Mouse (Mus musculus) CH12.LX (cell line): Measurements from ENCODE around the gene Cct6b. TPM values are rescaled to one million over a fixed set of nuclear protein-coding genes. Genes with fewer than 3 reads are reported as not detected.

Experiments used
- DNase-seq: peaks from one replicate; pipeline ENCODE4 v3.0.0-alpha.2; 2013; ENCODE audit errors: extremely low read depth
- H3K27ac ChIP-seq: 2 replicates; pipeline ENCODE4 v1.5.1; 2012; ENCODE audit warnings: low read depth, mild to moderate bottlenecking, control low read depth, moderate library complexity; ENCODE audit not compliant: insufficient read depth
- H3K27me3 ChIP-seq: replicated peaks from 2 replicates; pipeline ENCODE3; 2012; ENCODE audit warnings: inconsistent platforms
- H3K36me3 ChIP-seq, 2 experiments: replicated peaks in 1 of 2; 2 replicates each; pipeline versions ENCODE3 to v1.6.1; 2012; ENCODE audit warnings: inconsistent platforms in 1 of 2, low read length in 1 of 2, mild to moderate bottlenecking in 1 of 2, mixed read lengths in 1 of 2, moderate library complexity in 1 of 2; ENCODE audit not compliant: control insufficient read depth in 1 of 2, insufficient read depth in 1 of 2
- H3K4me1 ChIP-seq, 2 experiments: 2 replicates each; pipeline ENCODE4 v1.6.1; 2012; ENCODE audit warnings: inconsistent platforms in 1 of 2, moderate library complexity in 1 of 2; ENCODE audit not compliant: insufficient read depth in 2 of 2, control insufficient read depth in 1 of 2
- H3K4me2 ChIP-seq: 2 replicates; pipeline ENCODE4 v1.6.1; 2012; ENCODE audit warnings: low read depth, mild to moderate bottlenecking, control low read depth; ENCODE audit not compliant: poor library complexity, insufficient read depth, severe bottlenecking
- H3K4me3 ChIP-seq, 3 experiments: fragments of 150-350 bp in 1 of 3; sonication (generic) in 1 of 3; replicated peaks in 1 of 3; 2 replicates each; pipeline versions ENCODE3 to v1.5.1; 2011 to 2012; ENCODE audit warnings: low read depth in 2 of 3, low read length in 2 of 3, mild to moderate bottlenecking in 2 of 3, moderate library complexity in 2 of 3, control low read depth in 1 of 3, improper control_type of control experiment in 1 of 3, inconsistent platforms in 1 of 3, mixed read lengths in 1 of 3; ENCODE audit not compliant: poor library complexity in 1 of 3
- H3K79me2 ChIP-seq: replicated peaks from 2 replicates; pipeline ENCODE4 v1.6.1; 2012; ENCODE audit warnings: mild to moderate bottlenecking, moderate library complexity; ENCODE audit not compliant: control insufficient read depth, poor library complexity, insufficient read depth, severe bottlenecking; ENCODE audit errors: extremely low read depth
- H3K9ac ChIP-seq: 2 replicates; pipeline ENCODE4 v1.6.1; 2012; ENCODE audit warnings: low read depth, mild to moderate bottlenecking, control low read depth, moderate library complexity; ENCODE audit not compliant: insufficient read depth
- H3K9me3 ChIP-seq: replicated peaks from 2 replicates; pipeline ENCODE3; 2012; ENCODE audit warnings: low read length, inconsistent platforms, mixed read lengths
- BHLHE40 ChIP-seq: IDR thresholded peaks from 2 replicates; pipeline ENCODE4 v1.6.1; 2011; ENCODE audit warnings: mild to moderate bottlenecking, low read depth, low read length, improper control_type of control experiment
- CHD1 ChIP-seq: IDR thresholded peaks from 2 replicates; pipeline ENCODE4 v1.6.1; 2012; ENCODE audit warnings: low read depth, low read length, improper control_type of control experiment, inconsistent platforms
- CHD2 ChIP-seq: IDR thresholded peaks from 2 replicates; pipeline ENCODE4 v1.6.1; 2011; ENCODE audit warnings: low read length, improper control_type of control experiment
- CTCF ChIP-seq, 2 experiments: IDR thresholded peaks in 1 of 2; conservative IDR thresholded peaks in 1 of 2; 2 replicates each; pipeline ENCODE4 v1.5.1; 2011 to 2012; ENCODE audit warnings: low read depth in 2 of 2, low read length in 2 of 2, improper control_type of control experiment in 1 of 2, inconsistent platforms in 1 of 2, mild to moderate bottlenecking in 1 of 2, moderate library complexity in 1 of 2
- E2F4 ChIP-seq: IDR thresholded peaks from 2 replicates; pipeline ENCODE4 v1.6.1; 2011; ENCODE audit warnings: low read depth, low read length, improper control_type of control experiment; ENCODE audit not compliant: insufficient replicate concordance
- ELF1 ChIP-seq: IDR thresholded peaks from 2 replicates; pipeline ENCODE4 v1.6.1; 2014; ENCODE audit warnings: low read depth, mild to moderate bottlenecking, inconsistent platforms, low read length, improper control_type of control experiment
- EP300 ChIP-seq: IDR thresholded peaks from 2 replicates; pipeline ENCODE4 v1.6.1; 2011; ENCODE audit warnings: low read length, improper control_type of control experiment
- ETS1 ChIP-seq: conservative IDR thresholded peaks from 2 replicates; pipeline ENCODE4 v1.6.1; 2012; ENCODE audit warnings: low read depth, mild to moderate bottlenecking, inconsistent platforms, low read length, improper control_type of control experiment, moderate library complexity
- GABPA ChIP-seq: IDR thresholded peaks from 2 replicates; pipeline ENCODE4 v1.6.1; 2012; ENCODE audit warnings: low read depth, low read length, improper control_type of control experiment, inconsistent platforms; ENCODE audit not compliant: insufficient replicate concordance
- HCFC1 ChIP-seq: IDR thresholded peaks from 2 replicates; pipeline ENCODE4 v1.6.1; 2012; ENCODE audit warnings: low read depth, mild to moderate bottlenecking, inconsistent platforms, low read length, improper control_type of control experiment
- IRF4 ChIP-seq: IDR thresholded peaks from 2 replicates; pipeline ENCODE4 v1.6.1; 2014; ENCODE audit warnings: low read depth, mild to moderate bottlenecking, inconsistent platforms, low read length, improper control_type of control experiment
- JUN ChIP-seq: IDR thresholded peaks from 2 replicates; pipeline ENCODE4 v1.6.1; 2011; ENCODE audit warnings: low read depth, mild to moderate bottlenecking, low read length, improper control_type of control experiment, moderate library complexity; ENCODE audit not compliant: insufficient read depth
- JUND ChIP-seq: conservative IDR thresholded peaks from 2 replicates; pipeline ENCODE4 v1.6.1; 2011; ENCODE audit warnings: low read depth, low read length, improper control_type of control experiment
- KAT2A ChIP-seq: IDR thresholded peaks from 2 replicates; pipeline ENCODE4 v1.6.1; 2012; ENCODE audit warnings: low read length, improper control_type of control experiment, inconsistent platforms; ENCODE audit not compliant: insufficient replicate concordance
- MAFK ChIP-seq: IDR thresholded peaks from 2 replicates; pipeline ENCODE4 v1.6.1; 2011; ENCODE audit warnings: low read length, improper control_type of control experiment; ENCODE audit not compliant: insufficient replicate concordance
- MAX ChIP-seq: IDR thresholded peaks from 2 replicates; pipeline ENCODE4 v1.6.1; 2011; ENCODE audit warnings: low read length, improper control_type of control experiment
- MAZ ChIP-seq: IDR thresholded peaks from 2 replicates; pipeline ENCODE4 v1.6.1; 2012; ENCODE audit warnings: low read depth, mild to moderate bottlenecking, inconsistent platforms, low read length, improper control_type of control experiment, moderate library complexity
- MEF2A ChIP-seq: IDR thresholded peaks from 2 replicates; pipeline ENCODE4 v1.6.1; 2014; ENCODE audit warnings: low read depth, mild to moderate bottlenecking, inconsistent platforms, low read length, improper control_type of control experiment, borderline replicate concordance
- MXI1 ChIP-seq: IDR thresholded peaks from 2 replicates; pipeline ENCODE4 v1.6.1; 2011; ENCODE audit warnings: mild to moderate bottlenecking, low read depth, low read length, improper control_type of control experiment
- MYC ChIP-seq: IDR thresholded peaks from 2 replicates; pipeline ENCODE4 v1.6.1; 2011; ENCODE audit warnings: low read depth, mild to moderate bottlenecking, improper control_type of control experiment, low read length
- NELFE ChIP-seq: IDR thresholded peaks from 2 replicates; pipeline ENCODE4 v1.6.1; 2011; ENCODE audit warnings: low read depth, low read length, improper control_type of control experiment
- NRF1 ChIP-seq: IDR thresholded peaks from 2 replicates; pipeline ENCODE4 v1.6.1; 2014; ENCODE audit warnings: low read depth, mild to moderate bottlenecking, inconsistent platforms, low read length, improper control_type of control experiment, moderate library complexity
- PAX5 ChIP-seq: IDR thresholded peaks from 2 replicates; pipeline ENCODE4 v1.6.1; 2012; ENCODE audit warnings: low read length, inconsistent platforms, mixed read lengths
- POLR2A ChIP-seq: IDR thresholded peaks from 2 replicates; pipeline ENCODE4 v1.6.1; 2011; ENCODE audit warnings: low read depth, mild to moderate bottlenecking, improper control_type of control experiment, low read length
- POLR2AphosphoS2 ChIP-seq: IDR thresholded peaks from 2 replicates; pipeline ENCODE4 v1.6.1; 2011; ENCODE audit warnings: low read depth, low read length, improper control_type of control experiment
- RAD21 ChIP-seq: IDR thresholded peaks from 2 replicates; pipeline ENCODE4 v1.6.1; 2011; ENCODE audit warnings: low read depth, mild to moderate bottlenecking, low read length, improper control_type of control experiment, moderate library complexity
- RCOR1 ChIP-seq: conservative IDR thresholded peaks from 2 replicates; pipeline ENCODE4 v1.6.1; 2012; ENCODE audit warnings: low read depth, mild to moderate bottlenecking, inconsistent platforms, low read length, improper control_type of control experiment
- SIN3A ChIP-seq: IDR thresholded peaks from 2 replicates; pipeline ENCODE4 v1.6.1; 2012; ENCODE audit warnings: low read length, improper control_type of control experiment, inconsistent platforms
- SMC3 ChIP-seq: IDR thresholded peaks from 2 replicates; pipeline ENCODE4 v1.6.1; 2011; ENCODE audit warnings: low read depth, low read length, improper control_type of control experiment
- TBP ChIP-seq: conservative IDR thresholded peaks from 2 replicates; pipeline ENCODE4 v1.6.1; 2011; ENCODE audit warnings: low read depth, low read length, improper control_type of control experiment
- TCF12 ChIP-seq: IDR thresholded peaks from 2 replicates; pipeline ENCODE4 v1.6.1; 2014; ENCODE audit warnings: low read depth, mild to moderate bottlenecking, inconsistent platforms, low read length, improper control_type of control experiment
- UBTF ChIP-seq: IDR thresholded peaks from 2 replicates; pipeline ENCODE4 v1.6.1; 2012; ENCODE audit warnings: low read depth, mild to moderate bottlenecking, inconsistent platforms, low read length, improper control_type of control experiment, moderate library complexity
- USF1 ChIP-seq: IDR thresholded peaks from 2 replicates; pipeline ENCODE4 v1.6.1; 2014; ENCODE audit warnings: low read depth, mild to moderate bottlenecking, inconsistent platforms, low read length, improper control_type of control experiment
- USF2 ChIP-seq: conservative IDR thresholded peaks from 2 replicates; pipeline ENCODE4 v1.6.1; 2011; ENCODE audit warnings: low read depth, low read length, improper control_type of control experiment
- ZC3H11A ChIP-seq: IDR thresholded peaks from 2 replicates; pipeline ENCODE4 v1.6.1; 2012; ENCODE audit warnings: low read depth, mild to moderate bottlenecking, inconsistent platforms, low read length, improper control_type of control experiment
- ZKSCAN1 ChIP-seq: IDR thresholded peaks from 2 replicates; pipeline ENCODE4 v1.6.1; 2012; ENCODE audit warnings: low read depth, inconsistent platforms, low read length, improper control_type of control experiment, borderline replicate concordance
- ZMIZ1 ChIP-seq: IDR thresholded peaks from 2 replicates; pipeline ENCODE4 v1.6.1; 2012; ENCODE audit warnings: low read depth, mild to moderate bottlenecking, inconsistent platforms, low read length, improper control_type of control experiment
- ZNF384 ChIP-seq: IDR thresholded peaks from 2 replicates; pipeline ENCODE4 v1.6.1; 2012; ENCODE audit warnings: low read depth, low read length, improper control_type of control experiment, inconsistent platforms
- dilution Hi-C: fragments of 300-500 bp; cut with MboI; formaldehyde crosslinking; loops from 2 replicates; pipeline ENCODE4 v1.14.3; 2020; ENCODE audit warnings: low sequenced_read_pairs; ENCODE audit not compliant: extremely low pct_unique_long_range_greater_than_20kb, extremely low pct_ligation_motif_present
- in situ Hi-C: fragments of 300-500 bp; cut with MboI; formaldehyde crosslinking; loops from 3 replicates; pipeline ENCODE4 v1.14.3; 2019; ENCODE audit warnings: low sequenced_read_pairs, low pct_ligation_motif_present, low pct_unique_long_range_greater_than_20kb, mixed read lengths
- polyA plus RNA-seq: library from polyadenylated mRNA; unstranded; fragments of >175 nt; gene quantifications from 2 replicates; pipeline ENCODE4 v1.2.1, GENCODE M21; 2012; ENCODE audit warnings: low read depth; ENCODE audit not compliant: insufficient read length
- total RNA-seq, 2 experiments: library from RNA; depleted of rRNA; stranded (reverse); fragments of 300-350 nt in 1 of 2; fragments of >200 nt in 1 of 2; gene quantifications; 2 replicates each; pipeline ENCODE4 v1.2.3; 2012 to 2014

Gene Cct6b
- total RNA-seq (2012; rRNA removed), result 0.25 and 0.64 TPM in 2 replicates
- 0.44 and 0.58 TPM in 2 replicates for total RNA-seq (2014; rRNA removed)
- polyA plus RNA-seq, result 0.24 and 0.27 TPM in 2 replicates

DNA sequence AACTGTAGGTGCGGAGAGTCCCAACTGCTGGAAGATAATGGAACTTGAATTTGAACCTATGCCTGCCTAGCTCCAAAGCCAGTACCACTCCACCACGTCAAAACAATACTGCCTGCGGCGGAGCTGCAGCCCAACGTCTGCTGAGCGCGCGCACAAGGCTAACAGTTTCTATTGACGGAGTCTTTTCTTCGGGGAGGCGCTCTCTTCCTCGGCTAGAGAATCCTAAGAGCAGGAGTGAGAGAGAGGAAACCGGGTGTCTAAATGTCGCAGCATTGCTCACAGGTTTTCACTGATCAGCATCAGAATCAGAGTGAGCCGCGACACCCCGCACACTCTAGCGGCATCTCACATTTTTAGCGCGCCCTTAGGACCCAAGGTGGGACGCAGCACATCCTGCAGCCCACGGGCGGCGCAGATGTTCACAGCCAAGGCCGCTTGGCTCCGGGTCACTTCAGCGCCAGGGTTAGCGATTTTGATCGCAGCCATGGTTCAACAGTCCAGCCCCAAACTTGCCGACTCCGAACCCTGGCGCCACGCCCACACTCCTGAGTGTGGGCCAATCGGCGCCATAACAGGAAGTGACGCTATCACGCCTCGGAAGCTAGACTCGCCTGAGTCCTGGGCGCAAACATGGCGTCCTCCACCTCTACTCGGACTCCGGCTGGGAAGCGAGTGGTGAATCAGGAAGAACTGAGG is at the start of gene Cct6b, which contains the start of gene Zfp830:
TSS of gene Cct6b (minus strand) at position 580 of the 696 bp plus-strand sequence.
TSS of gene Zfp830 (plus strand) at position 604 of the 696 bp plus-strand sequence.
- H3K4me2 ChIP-seq, result peak within 1 kb of the TSS; percentile 99
- H3K79me2 ChIP-seq, result peaks cover 29% of the 10 kb centered on the region
- dilution Hi-C loops, result no loop called here
- peak within 1 kb of the TSS; percentile 89 for H3K9ac ChIP-seq
- in situ Hi-C loops, result loop anchor here (25.0 kb wide), 1 partner anchor 423 kb away; the partner anchor contains the start of genes Slfn3 and Slfn4
- DNase-seq, result peak; percentile 98
- H3K27me3 ChIP-seq, result no peaks in the 10 kb centered on the region
- peaks cover 4 to 21% of the 10 kb centered on the region in 2 experiments for H3K36me3 ChIP-seq
- peaks cover 6% of the 10 kb centered on the region for H3K9me3 ChIP-seq
- peaks cover 0 to 28% of the 10 kb centered on the region in 2 experiments; a peak in 2 of 4 replicates for H3K4me1 ChIP-seq
- no peak for TF ChIP-seq RAD21
- no peak for TF ChIP-seq CHD1
- no peak; the same call in 1 of the 2 replicates for TF ChIP-seq GABPA
- peak; percentile 98 for TF ChIP-seq IRF4
- TF ChIP-seq NELFE, result peak; percentile 99
- no peak for TF ChIP-seq ZC3H11A
- TF ChIP-seq ZKSCAN1, result no peak
- TF ChIP-seq MXI1, result peak; percentile 58; the same call in 1 of the 2 replicates
- peak; percentile 66 for TF ChIP-seq NRF1
- TF ChIP-seq E2F4, result peak; percentile 67; the same call in 1 of the 2 replicates
- no peak for TF ChIP-seq MAZ
- peak; percentile 82 for TF ChIP-seq JUN
- TF ChIP-seq MAX, result peak; percentile 46; the same call in 1 of the 2 replicates
- no peak for TF ChIP-seq PAX5
- no peak for TF ChIP-seq MAFK
- no peak for TF ChIP-seq SMC3
- TF ChIP-seq EP300, result peak; percentile 56
- peak; percentile 82 for TF ChIP-seq HCFC1
- no peak for TF ChIP-seq ZNF384
- TF ChIP-seq ZMIZ1, result peak; percentile 95
- TF ChIP-seq POLR2AphosphoS2, result peak; percentile 93
- peak; percentile 99 for TF ChIP-seq POLR2A
- TF ChIP-seq USF2, result no peak
- TF ChIP-seq USF1, result no peak
- peak; percentile 94 for TF ChIP-seq TCF12
- peak; percentile 91 for TF ChIP-seq TBP
- TF ChIP-seq UBTF, result peak; percentile 83; the same call in 1 of the 2 replicates
- TF ChIP-seq CTCF (conservative IDR thresholded peaks at IDR 0.05 in 1 of 2, IDR thresholded peaks at IDR 0.05 in 1 of 2; ENCODE audit: low read depth in 2 of 2, low read length in 2 of 2), result no peak
- peak; percentile 67; the same call in 1 of the 2 replicates for TF ChIP-seq BHLHE40
- peak; percentile 84 for TF ChIP-seq ELF1
- TF ChIP-seq SIN3A, result peak; percentile 80
- TF ChIP-seq KAT2A, result peak; percentile 66; the same call in 1 of the 2 replicates
- 0 out of 2 replicates have a peak, but pooled peaks have one; percentile 59 for TF ChIP-seq RCOR1
- peak; percentile 72; the same call in 1 of the 2 replicates for TF ChIP-seq MEF2A
- TF ChIP-seq ETS1, result no peak; the same call in 1 of the 2 replicates
- peak; percentile 58; the same call in 1 of the 2 replicates for TF ChIP-seq MYC
- TF ChIP-seq CHD2, result peak; percentile 5; the same call in 1 of the 2 replicates
- TF ChIP-seq JUND, result peak; percentile 86
- peak within 1 kb of the TSS; percentile 89 to 96 (median 91) for H3K4me3 ChIP-seq
- H3K27ac ChIP-seq, result peak within 1 kb of the TSS; percentile 95
